Mouse (Mus musculus) ES-E14 (cell line): ENCODE results near the gene Pdgfa.

ENCODE experiments used
- CHD2 ChIP-seq: IDR thresholded peaks from 2 replicates; pipeline ENCODE4 v1.6.1; 2014; ENCODE audit warnings: mild to moderate bottlenecking, low read depth, low read length, inconsistent platforms
- MAFK ChIP-seq: IDR thresholded peaks from 2 replicates; pipeline ENCODE4 v1.6.1; 2014; ENCODE audit warnings: mild to moderate bottlenecking, low read depth, low read length, inconsistent platforms; ENCODE audit not compliant: insufficient read depth
- ZC3H11A ChIP-seq: IDR thresholded peaks from 2 replicates; pipeline ENCODE4 v1.6.1; 2012; ENCODE audit warnings: low read depth, mild to moderate bottlenecking, inconsistent platforms, low read length, borderline replicate concordance

- no peak for TF ChIP-seq ZC3H11A
- TF ChIP-seq MAFK, result no peak
- no peak for TF ChIP-seq CHD2
Measured at GRCm38 (mm10) chr5:139024351-139025105, 27.4 kb upstream of the Pdgfa start.
